Mouse (Mus musculus) spleen, adult 2 months (tissue): ENCODE measurements around the gene Tor1aip2.

Source experiments
- CTCF ChIP-seq: fragments of 200-500 bp; IDR thresholded peaks from 2 replicates; pipeline ENCODE4 v1.5.1; 2011; ENCODE audit warnings: mild to moderate bottlenecking, inconsistent platforms; ENCODE audit not compliant: insufficient read depth, insufficient read length, insufficient replicate concordance; ENCODE audit errors: extremely low read depth
- POLR2A ChIP-seq: fragments of 200-500 bp; IDR thresholded peaks from 2 replicates; pipeline ENCODE4 v1.6.1; 2011; ENCODE audit warnings: low read depth, low read length, inconsistent platforms

- TF ChIP-seq POLR2A (no peak), CTCF (no peak)
Measured at GRCm38 (mm10) chr1:156076474-156076873, 41.3 kb downstream of the Tor1aip2 start.
